Mouse (Mus musculus): ENCODE results near the gene Olfr851. TPM values are rescaled to one million over a fixed set of nuclear protein-coding genes. Genes with fewer than 3 reads are reported as not detected.

Olfr851 gene
- total RNA-seq (2023) = not detected

GRCm38 (mm10) chr9:19492995-19493394, at the start of gene Olfr851:
Gene Olfr851 (plus strand): TSS chr9:19493295.

GRCm38 (mm10) chr9:19478148-19478547, 14.9 kb upstream of the Olfr851 start, which contains the start of gene Olfr850:
Gene Olfr850 (minus strand): TSS chr9:19478248.

GRCm38 (mm10) chr9:19540976-19541375, 47.9 kb downstream of the Olfr851 start, which contains the start of gene Olfr853:
Gene Olfr853 (minus strand): TSS chr9:19541076.

Other genes with a start within 250 kb of the Olfr851 start
- gene Olfr843, start 241.3 kb upstream of the Olfr851 start, total RNA-seq (2023) = not detected
- gene Olfr844, start 176.9 kb upstream of the Olfr851 start, total RNA-seq (2023) = not detected
- not detected for gene Olfr845, start 156.8 kb upstream of the Olfr851 start, total RNA-seq (2023)
- gene Olfr846, start 129.3 kb upstream of the Olfr851 start, total RNA-seq (2023) = not detected
- not detected for gene Olfr847, start 114.6 kb upstream of the Olfr851 start, total RNA-seq (2023)
- gene Olfr849, start 53.0 kb upstream of the Olfr851 start, total RNA-seq (2023) = not detected
- not detected for gene Olfr850, start 15.0 kb upstream of the Olfr851 start, total RNA-seq (2023)
- not detected for gene Olfr853, start 47.8 kb downstream of the Olfr851 start, total RNA-seq (2023)
- gene Olfr854, start 74.1 kb downstream of the Olfr851 start, total RNA-seq (2023) = not detected
- gene Olfr855, start 89.3 kb downstream of the Olfr851 start, total RNA-seq (2023) = not detected
- 34.1 TPM for gene Zfp317, start 128.8 kb downstream of the Olfr851 start, total RNA-seq (2023)
- not detected for gene Olfr857, start 216.1 kb downstream of the Olfr851 start, total RNA-seq (2023)